Mouse (Mus musculus): ENCODE data around the gene Dnajb2.

- TF ChIP-seq POLR2A (IDR thresholded peaks at IDR 0.05; ENCODE audit: insufficient read length, low read depth): no peak
- TF ChIP-seq MAX (IDR thresholded peaks at IDR 0.05; ENCODE audit: low read depth): no peak
- no peak for TF ChIP-seq USF1 (IDR thresholded peaks at IDR 0.05; ENCODE audit: low read depth)
- no peak for TF ChIP-seq POLR2AphosphoS2 (IDR thresholded peaks at IDR 0.05; ENCODE audit: insufficient read length, low read depth)
- no peak for TF ChIP-seq TCF12 (IDR thresholded peaks at IDR 0.05; ENCODE audit: insufficient read depth, poor library complexity, severe bottlenecking)
Measured at GRCm38 (mm10) chr1:75294294-75294693, 58.1 kb downstream of the Dnajb2 start.
